Mouse (Mus musculus) liver, postnatal 0 days (tissue): ENCODE data around the gene Zan.

Experiments used
- CTCF ChIP-seq: sonication (generic); IDR thresholded peaks from 2 replicates; pipeline ENCODE4 v1.5.1; 2016; ENCODE audit warnings: antibody characterized with exemption, low read depth
- EP300 ChIP-seq: IDR thresholded peaks from 2 replicates; pipeline ENCODE4 v1.6.1; 2016; ENCODE audit warnings: antibody characterized with exemption, low read depth, mild to moderate bottlenecking

DNA sequence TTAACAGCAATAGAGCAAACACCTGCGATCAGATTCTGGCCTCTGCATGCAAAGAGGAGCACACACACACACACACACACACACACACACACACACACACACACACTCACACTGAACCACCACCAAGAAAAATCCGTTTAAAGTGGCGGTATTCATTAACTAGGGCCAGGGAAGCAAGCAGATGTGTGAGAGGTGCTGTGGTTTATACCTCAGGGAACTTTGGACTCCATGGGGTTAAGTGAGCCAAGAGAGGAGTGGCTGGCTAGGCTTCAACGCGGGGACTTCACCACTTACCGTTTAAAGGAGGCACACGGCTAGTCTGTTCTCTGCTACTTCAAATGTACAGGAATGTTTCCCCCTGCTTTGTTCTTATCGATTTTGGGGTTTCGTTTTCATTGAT, 131.0 kb downstream of the Zan start:
- TF ChIP-seq CTCF (no peak), EP300 (no peak)
